Mouse (Mus musculus): ENCODE measurements around the gene Arrb1.

Arrb1 gene

DNA sequence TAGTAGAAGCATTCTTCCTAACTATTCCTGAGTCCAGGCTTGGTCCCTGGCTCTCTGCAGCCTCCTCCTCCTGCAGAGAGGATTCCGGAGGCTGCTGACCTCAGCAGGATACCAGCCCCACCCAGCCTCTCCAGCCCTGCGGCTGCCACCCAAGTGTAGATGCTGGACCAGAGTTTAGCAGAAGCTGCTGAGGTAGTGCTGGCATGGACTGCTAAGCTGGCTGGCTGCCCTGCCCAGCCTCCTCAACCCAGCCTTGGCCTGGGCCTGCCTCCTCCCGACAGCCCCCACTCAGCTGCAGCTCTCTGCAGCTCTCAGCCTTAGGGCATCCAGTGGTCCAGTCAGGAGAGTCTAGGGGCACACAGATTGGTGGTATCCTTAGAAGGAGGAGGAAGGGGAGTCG is 106.0 kb downstream of the Arrb1 start:
- peak; percentile 15 for DNase-seq

DNA sequence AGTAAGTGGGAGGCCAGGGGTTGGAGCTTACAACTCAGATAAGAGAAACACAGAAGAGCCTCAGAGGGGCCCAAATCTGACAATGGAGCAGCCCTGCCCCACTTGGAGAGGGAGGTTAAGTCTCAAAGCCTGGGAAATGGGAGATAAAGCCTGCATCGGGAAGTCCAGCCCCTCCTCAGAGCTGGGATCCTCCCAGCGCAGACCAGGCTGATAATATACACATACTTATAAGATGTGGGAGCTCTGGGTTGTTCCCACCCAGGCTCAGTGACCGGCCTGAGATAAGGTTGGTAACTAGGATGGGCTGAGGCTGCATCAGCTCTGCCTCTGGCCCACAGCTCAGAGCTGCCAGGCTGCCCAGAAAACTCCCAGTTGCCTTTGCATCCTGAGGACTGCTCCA is 106.8 kb downstream of the Arrb1 start:
- no peak for DNase-seq

GRCm38 (mm10) chr7:99644701-99645100 is 109.4 kb downstream of the Arrb1 start:
- no peak for DNase-seq

GRCm38 (mm10) chr7:99648623-99649022 is 113.4 kb downstream of the Arrb1 start:
- DNase-seq = peak; percentile 65

DNA sequence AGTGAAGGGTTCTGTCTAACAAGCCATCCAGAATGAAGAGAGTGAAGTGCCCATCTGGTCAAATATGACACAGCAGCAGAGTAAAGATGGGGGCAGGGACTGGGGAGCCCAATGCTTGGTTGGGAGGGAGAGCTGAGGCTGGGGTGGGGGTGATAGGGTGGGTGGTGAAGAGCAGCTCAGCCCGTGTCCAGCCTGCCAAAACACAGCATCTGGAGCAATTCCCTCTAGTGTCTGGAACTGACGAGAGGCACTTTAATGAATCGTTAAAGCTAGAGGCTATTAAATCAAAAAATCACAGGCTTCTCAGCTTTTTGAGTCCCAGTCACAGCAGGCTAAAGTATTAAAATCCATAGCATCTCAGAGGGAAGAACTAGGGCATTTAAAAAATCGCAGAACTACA is 114.3 kb downstream of the Arrb1 start:
- no peak for DNase-seq

DNA sequence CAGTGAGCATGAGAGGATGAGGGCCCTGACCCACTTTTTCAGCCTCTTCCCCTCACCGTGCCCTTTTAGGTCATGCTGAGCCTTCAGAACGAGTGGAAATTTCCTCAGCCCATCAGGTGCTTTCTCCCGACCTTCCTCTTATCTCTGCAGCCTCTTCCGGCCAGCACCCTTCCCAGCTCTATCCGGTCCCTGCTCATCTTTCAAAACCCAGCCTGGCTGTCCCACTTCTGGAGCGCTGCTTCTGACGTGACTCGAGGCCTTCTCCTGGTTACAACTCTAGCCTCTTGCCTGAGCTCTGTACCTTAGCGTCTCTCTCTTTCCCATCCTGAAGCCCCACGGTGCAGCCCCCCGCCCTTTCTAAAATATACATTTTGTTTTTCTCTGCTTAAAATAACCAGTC is 119.0 kb downstream of the Arrb1 start:
- no peak for DNase-seq

All from lung, postnatal 36 days (tissue).